Mouse (Mus musculus) bone marrow, adult 2 months (tissue): ENCODE measurements around the gene Armc10.

ENCODE experiments used
- CTCF ChIP-seq: fragments of 200-500 bp; IDR thresholded peaks from 2 replicates; pipeline ENCODE4 v1.5.1; 2011; ENCODE audit warnings: low read length, control low read depth; ENCODE audit not compliant: control insufficient read depth, insufficient read depth
- POLR2A ChIP-seq: fragments of 200-500 bp; IDR thresholded peaks from 2 replicates; pipeline ENCODE4 v1.6.1; 2011; ENCODE audit warnings: low read depth, mild to moderate bottlenecking, control low read depth, low read length, borderline replicate concordance; ENCODE audit not compliant: control insufficient read depth

- TF ChIP-seq POLR2A: no peak
- no peak for TF ChIP-seq CTCF
These were observed 23.7 kb downstream of the Armc10 start for GRCm38 (mm10) chr5:21669307-21669706.
